Mouse (Mus musculus) limb, embryonic 11.5 days (tissue): ENCODE measurements at regions not wholly inside any gene's neighbourhood (a gene's known extent, or its start where the extent isn't known, plus 50 kb on each side); places are given as distances from the start of the nearest gene placed in this dataset.

Experiments used
- ATAC-seq: fragments of 200-750 bp; cut with Nextera tagmentation; 2 replicates; pipeline ENCODE4 v1.8.0; 2017; ENCODE audit warnings: low read depth; ENCODE audit not compliant: insufficient number of reproducible peaks, low FRiP score, low TSS enrichment
- DNase-seq: peaks from one replicate; pipeline ENCODE4 v3.0.0-alpha.2; 2015; ENCODE audit warnings: low spot score
- H3K27ac ChIP-seq: fragments of 300-500 bp; sonication (generic); replicated peaks from 2 replicates; pipeline ENCODE4 v1.5.1; 2014; ENCODE audit warnings: low read depth, mild to moderate bottlenecking, low read length
- H3K27me3 ChIP-seq: fragments of 300-500 bp; sonication (generic); 2 replicates; pipeline ENCODE4 v1.6.1; 2014; ENCODE audit warnings: mild to moderate bottlenecking, low read length, mixed read lengths; ENCODE audit not compliant: control insufficient read depth, insufficient read depth
- H3K36me3 ChIP-seq: fragments of 300-500 bp; sonication (generic); 2 replicates; pipeline ENCODE4 v1.6.1; 2014; ENCODE audit warnings: mild to moderate bottlenecking, low read length, moderate library complexity, mixed read lengths; ENCODE audit not compliant: control insufficient read depth, insufficient read depth
- H3K4me1 ChIP-seq: fragments of 300-500 bp; sonication (generic); 2 replicates; pipeline ENCODE4 v1.6.1; 2014; ENCODE audit warnings: low read length, mixed read lengths; ENCODE audit not compliant: control insufficient read depth, insufficient read depth
- H3K4me2 ChIP-seq: fragments of 300-500 bp; sonication (generic); 2 replicates; pipeline ENCODE4 v1.6.1; 2014; ENCODE audit warnings: low read depth, mild to moderate bottlenecking, moderate library complexity; ENCODE audit not compliant: severe bottlenecking
- H3K4me3 ChIP-seq: fragments of 300-500 bp; sonication (generic); 2 replicates; pipeline ENCODE4 v1.5.1; 2014; ENCODE audit warnings: low read depth, low read length
- H3K9ac ChIP-seq: fragments of 300-500 bp; sonication (generic); 2 replicates; pipeline ENCODE4 v1.6.1; 2014; ENCODE audit warnings: mild to moderate bottlenecking, low read length
- H3K9me3 ChIP-seq: fragments of 300-500 bp; sonication (generic); 2 replicates; pipeline ENCODE4 v1.6.1; 2016; ENCODE audit warnings: low read length; ENCODE audit not compliant: control insufficient read depth
- WGBS: fragments of 180-500 bp; shearing (Covaris S2); extraction: QIAGEN DNeasy Blood & Tissue Kit; methylation state at CpG from one replicate; pipeline ENCODE4 v1.1.7; 2014; 5-methylcytosine and 5-hydroxymethylcytosine counted together

- DNase-seq (no peak), ATAC-seq (no peak)
- Histone ChIP-seq H3K27ac (no peak overlapping the region), H3K36me3 (no peaks in the 10 kb centered on the region), H3K4me3 (no peak overlapping the region), H3K9ac (no peak overlapping the region), H3K4me1 (no peaks in the 10 kb centered on the region), H3K27me3 (no peaks in the 10 kb centered on the region), H3K9me3 (no peaks in the 10 kb centered on the region), H3K4me2 (no peak overlapping the region)
- WGBS, result 61% methylated on average over 5 of the region's 5 CpGs
Observed at GRCm38 (mm10) chr10:37214656-37215055, 75.9 kb upstream of the Marcks start.

GRCm38 (mm10) chr10:37212350-37213035, 73.8 kb upstream of the Marcks start:
- Histone ChIP-seq H3K9me3 (no peaks in the 10 kb centered on the region), H3K9ac (no peak overlapping the region), H3K27me3 (no peaks in the 10 kb centered on the region), H3K4me1 (no peaks in the 10 kb centered on the region), H3K4me3 (no peak overlapping the region), H3K4me2 (no peak overlapping the region), H3K36me3 (no peaks in the 10 kb centered on the region), H3K27ac (no peak overlapping the region)
- DNase-seq (no peak), ATAC-seq (no peak)
- 54% methylated on average over 1 of the region's 1 CpGs for WGBS

GRCm38 (mm10) chr10:37211305-37211704, 72.6 kb upstream of the Marcks start:
- DNase-seq, result no peak
- Histone ChIP-seq H3K4me2 (no peak overlapping the region), H3K27ac (no peak overlapping the region), H3K36me3 (no peaks in the 10 kb centered on the region), H3K4me3 (no peak overlapping the region), H3K9me3 (no peaks in the 10 kb centered on the region), H3K9ac (no peak overlapping the region), H3K27me3 (no peaks in the 10 kb centered on the region), H3K4me1 (no peaks in the 10 kb centered on the region)
- ATAC-seq, result no peak
- WGBS, result 92% methylated on average over 3 of the region's 3 CpGs

- no peaks in the 10 kb centered on the region for H3K36me3 ChIP-seq
- no peak for ATAC-seq
- WGBS, result 81% methylated on average over 1 of the region's 1 CpGs
Observed at GRCm38 (mm10) chr10:37210223-37210622, 71.5 kb upstream of the Marcks start.

GRCm38 (mm10) chr10:37206986-37207385, 68.3 kb upstream of the Marcks start:
- Histone ChIP-seq H3K9ac (no peak overlapping the region), H3K27ac (no peak overlapping the region), H3K9me3 (no peaks in the 10 kb centered on the region), H3K36me3 (no peaks in the 10 kb centered on the region), H3K4me3 (no peak overlapping the region), H3K27me3 (no peaks in the 10 kb centered on the region), H3K4me1 (no peaks in the 10 kb centered on the region), H3K4me2 (no peak overlapping the region)
- DNase-seq (no peak), ATAC-seq (no peak)
- 91% methylated on average over 1 of the region's 1 CpGs for WGBS

More at GRCm38 (mm10) chr10:37210223-37210622, 71.5 kb upstream of the Marcks start:
- Histone ChIP-seq H3K27me3 (no peaks in the 10 kb centered on the region), H3K4me2 (no peak overlapping the region), H3K4me3 (no peak overlapping the region), H3K9ac (no peak overlapping the region), H3K4me1 (no peaks in the 10 kb centered on the region), H3K27ac (no peak overlapping the region), H3K9me3 (no peaks in the 10 kb centered on the region)
- no peak for DNase-seq

- Histone ChIP-seq H3K4me2 (no peak overlapping the region), H3K9ac (no peak overlapping the region), H3K27ac (no peak overlapping the region), H3K27me3 (no peaks in the 10 kb centered on the region), H3K4me3 (no peak overlapping the region), H3K36me3 (no peaks in the 10 kb centered on the region), H3K9me3 (no peaks in the 10 kb centered on the region), H3K4me1 (no peaks in the 10 kb centered on the region)
- ATAC-seq, result no peak
- 77% methylated on average over 4 of the region's 4 CpGs for WGBS
- DNase-seq, result no peak
Observed at GRCm38 (mm10) chr10:37206546-37206945, 67.8 kb upstream of the Marcks start.

GRCm38 (mm10) chr10:37203709-37204108, 65.0 kb upstream of the Marcks start:
- Histone ChIP-seq H3K27me3 (no peaks in the 10 kb centered on the region), H3K36me3 (no peaks in the 10 kb centered on the region), H3K4me3 (no peak overlapping the region), H3K4me2 (no peak overlapping the region), H3K27ac (no peak overlapping the region), H3K4me1 (no peaks in the 10 kb centered on the region), H3K9ac (no peak overlapping the region), H3K9me3 (no peaks in the 10 kb centered on the region)
- ATAC-seq (no peak), DNase-seq (no peak)
- WGBS, result 96% methylated on average over 1 of the region's 1 CpGs

GRCm38 (mm10) chr10:37194798-37195453, 56.2 kb upstream of the Marcks start:
- DNase-seq (no peak), ATAC-seq (no peak)
- H3K4me1 ChIP-seq, result no peaks in the 10 kb centered on the region
- 86% methylated on average over 13 of the region's 13 CpGs for WGBS
- no peak overlapping the region for H3K4me2 ChIP-seq
- H3K9ac ChIP-seq, result no peak overlapping the region
- no peaks in the 10 kb centered on the region for H3K27me3 ChIP-seq
- H3K4me3 ChIP-seq, result no peak overlapping the region
- H3K9me3 ChIP-seq, result no peaks in the 10 kb centered on the region
- no peak overlapping the region for H3K27ac ChIP-seq
- no peaks in the 10 kb centered on the region for H3K36me3 ChIP-seq
